Mouse (Mus musculus) embryo, embryonic 9.5 days (tissue): ENCODE results near the gene Mrpl37.

Experiments
- DNase-seq: peaks from one replicate; pipeline ENCODE4 v3.0.0-alpha.2; 2017; ENCODE audit errors: extremely low spot score

The Mrpl37 gene

GRCm38 (mm10) chr4:107067151-107067840 is 628 bp upstream of the Mrpl37 start:
- DNase-seq, result no peak

- DNase-seq, result no peak
Measured at GRCm38 (mm10) chr4:107064394-107065098, 2.1 kb downstream of the Mrpl37 start.

GRCm38 (mm10) chr4:107063214-107063613 is 3.5 kb downstream of the Mrpl37 start:
- DNase-seq, result no peak

GRCm38 (mm10) chr4:107061560-107061959 is 5.1 kb downstream of the Mrpl37 start:
- DNase-seq, result no peak

GRCm38 (mm10) chr4:107058781-107059180 is 7.9 kb downstream of the Mrpl37 start:
- DNase-seq, result no peak

GRCm38 (mm10) chr4:107058346-107058745 is 8.3 kb downstream of the Mrpl37 start:
- no peak for DNase-seq

- no peak for DNase-seq
Measured at GRCm38 (mm10) chr4:107056088-107056487, 10.6 kb downstream of the Mrpl37 start.

- DNase-seq, result no peak
Measured at GRCm38 (mm10) chr4:107052962-107053553, 13.6 kb downstream of the Mrpl37 start.

- no peak for DNase-seq
Measured at GRCm38 (mm10) chr4:107051889-107052288, 14.8 kb downstream of the Mrpl37 start.

- no peak for DNase-seq
Measured at GRCm38 (mm10) chr4:107048568-107049162, 18.0 kb downstream of the Mrpl37 start.

- DNase-seq, result no peak
Measured at GRCm38 (mm10) chr4:107047806-107048205, 18.9 kb downstream of the Mrpl37 start.

GRCm38 (mm10) chr4:107045188-107045587 is 21.5 kb downstream of the Mrpl37 start:
- no peak for DNase-seq

GRCm38 (mm10) chr4:107042304-107042703 is 24.4 kb downstream of the Mrpl37 start:
- no peak for DNase-seq

GRCm38 (mm10) chr4:107039270-107039669 is 27.4 kb downstream of the Mrpl37 start:
- DNase-seq, result no peak

- no peak for DNase-seq
Measured at GRCm38 (mm10) chr4:107038303-107038702, 28.4 kb downstream of the Mrpl37 start.

- no peak for DNase-seq
Measured at GRCm38 (mm10) chr4:107036985-107037384, 29.7 kb downstream of the Mrpl37 start.

- DNase-seq, result no peak
Measured at GRCm38 (mm10) chr4:107035689-107036088, 31.0 kb downstream of the Mrpl37 start.

- DNase-seq, result no peak
Measured at GRCm38 (mm10) chr4:107026451-107026850, 40.2 kb downstream of the Mrpl37 start.

GRCm38 (mm10) chr4:107025369-107025768 is 41.3 kb downstream of the Mrpl37 start:
- no peak for DNase-seq

- DNase-seq, result no peak
Measured at GRCm38 (mm10) chr4:107024899-107025298, 41.8 kb downstream of the Mrpl37 start.

GRCm38 (mm10) chr4:107021464-107021863 is 45.2 kb downstream of the Mrpl37 start:
- DNase-seq, result no peak

- no peak for DNase-seq
Measured at GRCm38 (mm10) chr4:107020287-107021000, 46.2 kb downstream of the Mrpl37 start.
